Mouse (Mus musculus) megakaryocyte, embryonic 14.5 days (primary cell): ENCODE data around the gene Rbm7.

Experiments used
- FLI1 ChIP-seq: IDR thresholded peaks from 2 replicates; pipeline ENCODE4 v1.6.1; 2012; ENCODE audit warnings: low read length, inconsistent platforms, mixed read lengths
- GATA1 ChIP-seq: IDR thresholded peaks from 3 replicates; pipeline ENCODE4 v1.6.1; 2012; ENCODE audit warnings: mixed read lengths, low read length, inconsistent platforms, borderline replicate concordance

- TF ChIP-seq GATA1 (no peak), FLI1 (no peak)
These were observed 30.5 kb upstream of the Rbm7 start for GRCm38 (mm10) chr9:48525566-48525965.
